Mouse (Mus musculus): ENCODE data around the gene Lef1.

The Lef1 gene

DNA sequence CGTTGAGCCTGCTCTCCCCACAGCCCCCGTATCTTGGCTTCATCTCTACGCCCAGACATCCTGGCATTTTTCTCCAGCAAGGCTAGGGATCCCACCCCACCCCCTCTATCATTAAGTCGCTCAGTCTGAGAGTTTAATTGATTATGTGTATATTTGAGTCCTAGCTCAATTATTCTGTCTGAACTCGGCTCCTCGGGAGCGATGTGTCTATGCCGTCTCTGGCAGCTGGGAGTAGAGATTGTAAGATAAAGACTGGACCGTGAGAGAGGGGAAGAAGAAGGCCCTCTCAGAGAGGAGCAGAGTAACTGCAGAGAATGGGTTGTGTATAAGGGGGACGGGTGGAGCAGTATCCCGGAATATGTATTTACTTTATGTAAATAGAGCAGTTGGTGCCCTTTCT lies 80.0 kb downstream of the Lef1 start:
- no peak for DNase-seq (ENCODE audit: low read depth, low spot score)

DNA sequence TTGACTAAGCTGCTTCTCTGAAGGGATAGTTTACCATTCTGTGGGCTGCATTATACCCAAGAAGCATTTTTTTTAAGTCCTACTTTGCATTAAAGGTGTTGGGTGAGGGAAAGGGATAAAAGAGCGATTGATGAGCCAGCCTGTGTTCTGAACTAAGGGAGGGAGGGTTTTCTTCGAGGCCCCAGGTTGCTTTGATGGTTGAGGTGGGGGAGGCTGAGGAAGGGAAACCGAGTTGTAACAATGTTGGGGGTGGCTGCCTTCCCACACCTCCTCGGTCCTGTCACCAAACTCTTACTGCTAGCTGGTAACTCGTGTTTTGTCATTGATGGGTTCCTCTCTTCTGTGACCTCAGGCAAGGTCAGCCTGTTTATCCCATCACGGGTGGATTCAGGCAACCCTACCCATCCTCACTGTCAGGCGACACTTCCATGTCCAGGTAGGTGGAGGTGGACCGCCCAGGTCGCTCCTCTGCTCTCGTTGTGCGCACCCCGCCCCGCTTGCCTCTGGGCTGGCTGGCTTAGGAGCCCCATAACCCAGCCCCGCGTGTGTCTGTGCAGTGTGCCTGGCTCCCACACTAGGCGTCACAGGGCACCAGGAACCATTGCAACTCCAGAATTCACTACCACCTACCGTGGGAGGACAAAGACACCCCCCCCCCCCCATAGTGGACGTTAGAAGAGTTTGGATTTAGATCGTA lies 80.5 kb downstream of the Lef1 start:
- no peak for DNase-seq (ENCODE audit: low read depth, low spot score)

DNA sequence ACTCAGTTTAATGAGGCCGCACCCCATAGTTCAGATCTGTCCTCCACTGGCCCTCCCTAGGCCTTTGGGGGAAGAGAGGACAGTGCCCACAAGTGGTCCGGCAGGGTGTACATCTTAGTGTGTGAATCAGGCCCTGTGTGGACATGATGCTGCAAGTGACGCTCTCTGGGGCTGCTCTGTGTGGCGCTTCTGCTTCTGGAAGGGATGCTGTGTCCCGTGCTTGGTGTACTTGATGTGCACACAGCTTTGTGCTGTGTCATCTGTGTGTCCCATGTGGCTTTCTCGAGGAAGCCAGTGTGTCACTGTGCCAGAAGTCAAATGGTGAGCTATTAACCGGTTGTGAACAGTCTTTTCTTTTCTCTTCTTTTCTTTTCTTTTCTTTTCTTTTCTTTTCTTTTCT lies 81.2 kb downstream of the Lef1 start:
- DNase-seq (ENCODE audit: low read depth, low spot score), result no peak

DNA sequence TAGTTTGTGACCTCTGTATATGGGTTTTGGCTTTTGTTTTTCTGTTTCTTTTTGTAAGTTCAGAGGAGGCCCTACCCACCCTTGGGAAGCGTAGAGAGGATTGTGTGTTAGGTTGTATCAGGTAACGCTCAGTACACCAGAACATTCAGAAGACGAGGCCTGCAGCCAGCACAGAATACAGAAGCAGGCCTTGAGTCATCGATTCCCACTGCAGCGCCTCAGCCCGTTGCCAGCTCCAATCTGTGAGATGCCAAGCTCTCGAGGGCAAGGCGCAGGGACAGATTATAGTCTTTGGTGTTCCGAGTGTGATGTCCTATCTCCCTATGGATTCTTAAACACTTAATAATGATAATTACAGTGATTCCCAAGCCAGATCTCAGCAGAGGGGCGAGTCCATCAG lies 85.8 kb downstream of the Lef1 start:
- DNase-seq (ENCODE audit: low read depth, low spot score), result no peak

DNA sequence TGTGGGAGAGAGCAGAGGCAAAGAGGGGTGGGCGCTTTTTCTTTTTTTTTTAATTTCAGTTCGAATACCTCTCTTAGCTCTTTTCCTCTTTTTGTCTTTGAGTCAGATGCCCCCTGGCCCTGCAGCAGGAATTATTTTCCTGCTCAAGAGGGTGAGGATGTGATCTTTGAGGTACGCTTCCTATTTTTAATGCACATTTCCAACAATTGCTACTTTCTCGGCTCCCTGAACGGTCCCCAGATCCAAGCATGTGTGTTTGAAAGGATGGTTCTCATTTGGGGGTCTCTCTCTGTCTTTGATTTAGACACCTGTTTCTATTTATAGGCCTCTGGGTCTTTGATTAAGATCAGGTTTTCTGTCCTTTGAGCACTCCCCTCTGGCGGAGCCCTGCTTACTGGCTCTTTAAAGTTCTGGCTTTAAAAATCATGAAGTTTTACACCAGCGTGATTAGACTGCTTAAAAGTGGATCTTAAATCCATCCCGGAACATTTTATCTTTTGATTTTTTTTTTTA lies 86.3 kb downstream of the Lef1 start:
- no peak for DNase-seq (ENCODE audit: low read depth, low spot score)

DNA sequence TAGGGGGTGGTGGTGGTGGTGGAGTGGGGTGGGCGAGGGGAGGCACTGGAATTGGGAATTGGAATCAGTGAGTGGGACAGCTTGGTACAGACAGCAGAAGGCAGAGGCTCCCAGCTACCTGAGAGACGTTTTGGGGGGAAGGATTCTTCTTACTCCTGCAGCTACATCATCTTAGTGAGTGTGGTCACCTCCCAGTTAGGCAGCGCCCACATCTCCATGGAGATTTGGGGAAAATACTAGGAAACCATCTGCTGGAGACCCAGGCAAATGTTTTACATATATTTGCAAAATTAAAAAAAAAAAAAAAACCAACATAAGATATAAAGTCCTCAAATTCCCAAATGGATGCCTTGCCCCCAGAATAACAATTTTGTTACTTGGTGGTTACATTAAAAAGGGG lies 88.7 kb downstream of the Lef1 start:
- DNase-seq (ENCODE audit: low read depth, low spot score), result no peak

DNA sequence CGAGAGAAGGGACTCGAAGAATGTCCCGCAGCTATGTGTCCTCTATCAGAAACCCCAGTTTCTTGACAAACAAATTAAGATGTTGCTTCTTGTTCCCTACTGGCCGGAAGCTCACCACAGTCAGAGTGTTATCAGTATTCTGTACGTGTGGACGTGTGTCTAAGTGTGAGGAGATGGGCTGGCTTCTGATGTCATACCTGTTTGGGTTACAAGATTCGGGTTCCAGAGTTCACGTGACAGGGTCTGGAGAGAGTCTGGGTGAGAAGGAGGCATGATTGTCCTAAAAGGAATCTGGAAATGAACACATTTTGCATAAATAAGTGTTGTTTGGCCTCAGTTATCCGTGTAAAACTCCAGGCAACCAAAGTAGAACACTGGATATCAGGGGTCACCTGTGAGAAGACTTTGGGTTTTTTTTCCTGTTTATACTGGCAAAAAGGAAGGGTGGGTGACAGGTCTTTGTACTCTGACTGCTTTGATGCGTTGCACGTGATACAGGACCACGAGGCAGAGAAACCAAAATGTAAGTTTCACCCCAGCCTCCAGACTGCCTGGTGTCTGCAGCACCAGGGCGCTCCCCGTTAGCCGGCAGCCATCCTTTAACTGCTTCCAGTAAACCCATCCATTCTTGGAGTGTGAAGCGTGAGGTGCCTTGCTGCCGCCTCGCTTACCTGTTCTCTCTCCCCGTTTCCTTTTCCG lies 89.5 kb downstream of the Lef1 start:
- no peak for DNase-seq (ENCODE audit: low read depth, low spot score)

DNA sequence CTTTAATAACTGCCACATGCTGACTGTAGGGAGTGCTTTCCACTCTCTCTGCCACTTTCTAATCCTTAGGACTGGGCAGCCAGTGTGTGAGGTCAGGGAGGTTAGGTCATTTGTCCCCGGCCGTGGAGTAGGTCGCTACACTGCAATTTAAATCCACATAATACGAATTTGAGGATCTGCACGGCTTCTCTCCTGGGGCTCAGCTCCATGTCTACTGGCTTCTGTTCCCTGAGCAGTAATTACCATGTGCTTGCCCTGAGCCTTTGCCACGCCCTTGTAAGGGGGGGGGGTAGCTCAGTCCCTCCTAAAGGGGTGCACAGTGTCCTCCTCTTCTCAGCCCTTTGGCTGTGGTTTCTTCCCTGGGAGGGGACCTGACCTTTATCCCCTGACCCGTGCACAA lies 92.0 kb downstream of the Lef1 start:
- no peak for DNase-seq (ENCODE audit: low read depth, low spot score)

DNA sequence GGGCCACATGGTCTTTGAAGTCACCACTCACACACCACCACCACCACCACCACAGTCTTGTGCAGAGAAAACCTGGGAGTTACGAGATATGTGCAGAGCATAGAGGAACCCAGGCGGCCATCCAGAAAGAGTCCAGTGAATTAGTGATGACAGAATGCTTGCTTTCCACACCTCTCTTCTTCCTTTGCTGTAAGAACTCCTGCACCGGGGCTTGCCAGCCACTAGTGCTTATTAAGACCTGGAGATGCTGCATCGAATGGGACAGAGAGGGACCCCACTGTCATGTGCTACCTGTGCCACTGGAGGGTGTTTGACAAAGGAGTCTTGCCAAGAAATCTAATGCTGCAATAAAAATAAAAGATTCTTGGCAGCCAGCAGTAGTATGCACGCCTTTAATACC lies 97.6 kb downstream of the Lef1 start:
- DNase-seq (ENCODE audit: low read depth, low spot score), result no peak

DNA sequence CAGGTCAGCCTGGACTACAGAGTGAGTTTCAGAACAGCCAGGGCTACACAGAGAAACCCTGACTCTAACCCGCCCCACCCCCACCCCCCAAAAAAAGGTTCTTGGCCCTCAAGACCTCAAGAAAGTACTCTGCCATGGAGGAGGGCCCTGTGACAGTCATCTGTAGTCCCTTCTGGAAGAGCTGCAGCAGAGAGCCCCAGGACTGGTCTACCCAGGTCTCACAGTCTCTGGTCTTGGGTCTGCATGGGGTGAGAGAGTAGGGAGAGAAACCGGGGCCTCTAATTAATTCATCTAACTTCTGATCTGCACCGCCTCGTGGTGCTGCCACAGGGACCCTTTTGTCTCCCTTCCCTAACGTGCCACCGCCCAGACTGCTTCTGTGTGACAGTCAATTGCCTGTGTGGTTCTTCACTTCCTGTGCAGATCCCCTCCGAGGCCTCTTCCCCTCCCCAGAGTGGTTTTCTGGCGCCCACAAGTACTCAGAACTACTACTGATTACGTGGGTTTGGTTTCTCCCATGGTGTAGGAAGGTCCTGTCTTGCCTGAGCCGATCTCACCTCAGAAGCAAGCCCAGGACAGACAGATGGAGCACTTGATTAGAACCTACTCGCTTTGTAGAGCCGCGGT lies 98.1 kb downstream of the Lef1 start:
- no peak for DNase-seq (ENCODE audit: low read depth, low spot score)

DNA sequence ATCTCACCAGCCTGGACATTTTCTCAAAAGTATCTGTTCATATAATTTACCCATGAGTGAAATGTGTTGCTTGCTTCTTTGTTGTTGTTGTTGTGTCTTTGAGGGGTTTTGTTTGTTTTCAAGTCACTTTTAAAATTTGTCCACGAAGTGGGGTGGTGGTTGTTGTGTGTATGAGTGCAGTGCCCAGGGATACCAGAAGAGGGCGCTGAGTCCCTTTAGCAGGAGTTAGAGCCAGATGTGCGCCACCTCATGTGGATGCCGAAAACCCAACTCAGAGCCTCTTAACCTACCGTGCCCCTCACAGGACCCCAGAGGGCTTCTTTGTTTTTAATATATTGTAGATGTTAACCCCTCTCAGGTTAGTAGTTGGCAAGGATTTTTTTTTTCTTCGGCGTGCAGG lies 101.9 kb downstream of the Lef1 start:
- DNase-seq (ENCODE audit: low read depth, low spot score), result no peak

DNA sequence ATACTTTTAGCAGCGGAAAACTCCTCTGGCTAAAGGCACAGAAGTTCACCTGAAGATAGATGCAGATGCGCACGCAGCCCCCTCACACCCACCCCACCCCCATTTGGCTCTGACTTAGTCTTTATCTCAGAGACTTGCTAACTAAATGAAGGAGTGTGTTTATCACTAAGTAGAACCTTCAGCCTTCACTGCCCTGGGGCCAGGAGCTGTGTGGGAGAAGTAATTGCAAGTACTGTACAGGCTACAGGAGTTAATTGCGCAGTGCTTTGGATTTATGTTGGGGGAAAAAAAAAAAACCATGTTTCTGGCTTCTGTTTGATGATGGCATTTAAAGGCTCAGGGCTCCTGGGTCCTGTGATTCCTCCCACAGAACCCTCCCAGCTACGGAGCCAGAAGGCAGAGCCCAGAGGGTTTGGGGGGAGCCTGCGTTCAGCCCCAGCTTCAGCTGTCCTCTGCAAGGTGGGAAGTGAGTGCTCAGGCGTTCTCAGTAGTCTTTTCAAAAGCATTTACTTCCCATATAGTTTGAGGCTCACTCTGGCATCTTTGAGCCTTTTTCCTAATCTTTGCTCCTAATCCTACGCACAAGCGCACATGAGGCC lies 103.9 kb downstream of the Lef1 start:
- DNase-seq (ENCODE audit: low read depth, low spot score), result no peak

DNA sequence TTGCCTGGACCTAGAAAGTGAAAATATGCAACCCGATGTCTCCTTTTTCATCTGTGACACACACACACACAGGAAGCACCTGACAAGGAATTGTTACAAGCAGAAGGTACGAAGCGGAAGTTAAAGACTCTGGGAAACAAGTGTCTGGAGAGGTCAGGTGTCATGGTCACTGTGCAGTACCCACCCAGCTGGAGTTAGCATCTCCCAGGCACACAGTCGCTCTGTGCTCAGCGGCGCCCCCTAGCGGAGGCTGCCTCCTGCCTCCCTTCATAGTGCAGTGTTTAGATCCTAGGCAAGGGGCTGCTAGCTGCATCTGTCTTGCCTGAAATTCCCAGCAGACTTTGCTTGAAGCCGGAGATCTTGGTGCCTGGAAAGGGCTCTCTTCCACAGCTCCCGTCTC lies 104.6 kb downstream of the Lef1 start:
- DNase-seq (ENCODE audit: low read depth, low spot score), result no peak

DNA sequence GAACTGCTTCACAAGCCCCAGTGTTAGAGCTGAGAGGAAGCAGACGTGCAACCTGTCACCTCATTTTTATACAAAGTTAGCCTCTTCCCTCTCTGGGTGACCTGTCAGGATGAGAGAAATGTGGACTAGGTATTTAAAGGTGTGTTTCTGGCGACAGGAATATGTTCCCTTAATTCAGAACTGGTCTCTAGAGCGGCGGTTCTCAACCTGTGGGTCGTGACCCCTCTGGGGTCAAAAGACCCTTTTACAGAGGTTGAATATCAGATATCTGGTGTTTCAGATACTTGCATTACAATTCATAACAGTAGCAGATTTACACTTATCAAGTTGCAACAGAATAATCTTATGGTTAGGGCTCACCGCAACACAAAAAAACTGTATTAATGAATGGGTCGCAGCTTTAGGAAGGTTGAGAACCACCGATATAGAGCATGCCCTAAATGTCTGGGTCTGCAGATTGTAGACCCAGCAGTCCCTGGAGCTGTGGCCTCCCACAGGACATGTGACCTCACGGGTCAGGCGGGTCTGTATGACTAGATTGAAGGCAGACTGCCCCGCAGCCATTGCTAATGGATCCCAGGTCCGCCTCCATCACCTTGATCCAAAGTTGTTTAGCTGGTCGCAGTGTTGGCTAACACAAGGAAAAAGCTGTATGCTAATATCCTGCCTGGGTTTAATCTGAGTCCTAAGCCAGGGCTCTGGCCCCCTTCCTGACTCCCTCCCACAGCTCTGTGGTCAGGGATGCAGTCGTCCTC lies 108.5 kb downstream of the Lef1 start:
- DNase-seq (ENCODE audit: low read depth, low spot score), result no peak

DNA sequence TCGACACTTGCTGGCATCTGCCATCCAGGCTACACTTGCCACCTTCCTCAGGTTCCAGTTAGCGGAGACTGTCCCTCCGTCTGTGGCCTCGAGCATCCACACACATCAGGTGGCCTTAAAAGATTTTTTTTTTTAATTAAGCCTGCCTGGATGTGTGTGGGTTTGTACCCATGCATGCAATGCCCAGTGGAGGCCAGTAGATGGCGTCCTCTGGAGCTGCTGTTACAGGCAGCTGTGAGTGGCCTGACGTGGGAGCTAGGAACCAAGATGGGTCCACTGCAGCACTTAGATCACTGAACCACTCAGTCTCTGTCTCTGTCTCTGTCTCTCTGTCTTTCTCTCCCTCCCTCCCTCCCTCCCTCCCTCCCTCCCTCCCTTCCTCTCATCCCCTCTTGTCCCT lies 117.8 kb downstream of the Lef1 start:
- DNase-seq (ENCODE audit: low read depth, low spot score), result no peak

DNA sequence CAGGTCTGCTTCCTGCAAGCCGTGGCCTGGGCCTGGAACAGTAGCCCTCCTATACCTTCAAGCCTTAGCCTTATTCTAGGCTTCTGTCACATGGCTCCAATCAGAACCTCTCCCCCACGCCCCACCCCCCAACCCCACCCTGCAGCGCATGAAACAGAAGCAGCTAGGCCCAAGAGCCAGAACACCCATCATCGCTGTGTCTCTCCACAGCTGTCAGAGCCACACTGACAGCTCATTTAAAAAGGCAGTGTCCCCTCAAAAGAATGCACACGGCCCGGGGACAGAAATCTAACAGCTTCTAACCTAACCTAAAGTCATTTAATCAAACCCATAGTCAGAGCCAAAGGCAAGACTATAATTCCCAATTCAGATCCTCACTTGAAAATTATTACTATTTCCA lies 126.8 kb downstream of the Lef1 start:
- no peak for DNase-seq (ENCODE audit: low read depth, low spot score)

DNA sequence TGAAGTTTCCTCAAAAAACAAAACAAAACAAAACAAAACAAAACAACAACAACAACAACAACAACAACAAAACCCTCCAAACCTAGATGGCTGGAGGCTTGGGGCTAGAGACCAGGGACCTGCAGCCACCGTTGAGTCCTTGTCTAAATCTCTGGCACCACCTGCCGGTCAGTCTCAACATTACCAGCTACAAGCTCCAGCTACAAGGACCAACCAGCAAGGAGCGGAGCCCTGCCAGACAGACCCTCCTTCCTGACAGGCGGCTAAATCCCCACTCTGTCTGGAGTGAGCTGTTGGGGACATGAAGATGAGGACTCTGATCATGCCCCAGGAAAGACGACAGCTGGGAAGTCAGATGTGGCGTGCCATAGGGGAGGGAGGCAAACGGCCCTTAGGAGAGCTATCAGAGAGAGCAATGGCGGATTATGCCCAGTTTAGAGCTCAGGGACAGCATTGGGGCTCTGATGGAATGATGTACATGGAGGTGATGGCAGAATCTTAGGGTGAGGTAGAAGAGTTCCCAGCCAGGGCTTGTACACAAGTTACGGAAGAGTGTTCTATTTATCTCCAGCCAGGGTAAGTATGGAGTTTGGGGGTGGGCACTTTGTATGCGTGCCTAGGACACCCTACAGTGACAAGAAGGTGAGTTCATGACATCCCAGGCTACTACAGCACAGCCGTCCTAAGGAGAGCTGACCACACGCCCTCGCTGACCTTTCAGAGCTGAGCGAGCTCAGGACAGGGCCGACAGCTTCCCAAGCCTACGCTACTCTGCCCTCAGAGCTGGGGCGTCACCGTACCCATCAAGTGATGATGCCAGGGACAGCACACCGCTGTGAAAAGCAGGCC lies 127.7 kb downstream of the Lef1 start:
- peak; percentile 80 for DNase-seq (ENCODE audit: low read depth, low spot score)

DNA sequence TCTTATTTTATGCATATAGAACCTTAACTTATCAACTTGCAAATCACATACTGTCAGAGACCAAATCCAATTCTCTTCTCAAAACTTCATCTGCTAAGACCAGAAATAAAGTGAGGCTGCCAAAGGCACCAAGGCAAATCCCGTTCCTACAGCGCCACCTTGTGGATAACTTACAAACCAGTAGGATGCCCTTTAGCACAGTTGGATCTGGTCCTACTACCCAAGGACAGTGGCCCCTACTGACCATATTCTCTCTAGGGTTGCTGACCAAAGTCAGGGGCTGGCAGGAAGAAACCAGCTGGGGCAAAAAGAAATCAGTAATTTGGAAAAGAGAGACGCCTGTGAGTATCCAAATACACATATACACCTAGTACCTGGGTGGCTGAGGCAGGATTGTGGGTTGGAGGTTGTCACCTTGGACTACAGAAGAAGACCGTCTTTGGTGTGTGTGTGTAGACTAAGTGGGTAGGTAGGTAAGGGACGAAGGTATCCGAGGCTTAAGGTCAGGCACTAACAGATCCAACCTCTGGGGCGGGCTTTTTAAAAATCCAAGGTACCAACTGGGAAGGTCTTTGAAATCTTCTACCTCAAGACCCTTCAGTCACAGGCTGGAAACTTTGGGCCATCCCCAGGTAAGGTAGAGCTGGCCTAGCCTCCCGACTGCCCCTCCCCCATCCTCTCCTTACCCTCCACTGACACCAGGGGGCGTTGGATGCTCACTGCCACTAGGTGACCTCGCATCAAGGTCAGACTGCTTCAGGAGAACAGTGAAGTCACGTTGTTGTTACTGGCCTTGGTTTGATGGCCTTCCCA lies 135.7 kb downstream of the Lef1 start:
- peak; percentile 65 for DNase-seq (ENCODE audit: low read depth, low spot score)

DNA sequence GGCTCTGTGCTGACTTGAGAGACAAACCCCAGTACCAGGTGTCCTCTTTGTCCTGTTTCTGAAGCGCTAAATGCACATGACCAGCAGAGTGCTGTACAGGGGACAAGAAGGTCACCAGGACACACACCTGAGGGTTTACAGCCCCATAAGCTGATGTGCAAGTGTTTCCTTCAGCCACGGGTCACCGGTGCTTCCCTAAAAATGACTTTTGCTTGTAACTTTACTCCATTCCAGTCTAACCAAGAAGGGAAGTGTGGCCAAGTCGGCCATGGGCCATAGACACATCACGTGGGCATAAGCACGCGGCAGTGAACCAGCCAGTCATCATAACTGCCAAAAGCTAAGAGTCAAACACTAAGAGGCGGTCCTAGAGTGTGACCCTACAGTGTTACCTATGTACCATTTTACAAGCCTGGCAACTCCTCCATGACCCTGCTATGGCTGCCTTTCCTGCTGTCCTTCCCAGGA lies 136.3 kb downstream of the Lef1 start:
- no peak for DNase-seq (ENCODE audit: low read depth, low spot score)

DNA sequence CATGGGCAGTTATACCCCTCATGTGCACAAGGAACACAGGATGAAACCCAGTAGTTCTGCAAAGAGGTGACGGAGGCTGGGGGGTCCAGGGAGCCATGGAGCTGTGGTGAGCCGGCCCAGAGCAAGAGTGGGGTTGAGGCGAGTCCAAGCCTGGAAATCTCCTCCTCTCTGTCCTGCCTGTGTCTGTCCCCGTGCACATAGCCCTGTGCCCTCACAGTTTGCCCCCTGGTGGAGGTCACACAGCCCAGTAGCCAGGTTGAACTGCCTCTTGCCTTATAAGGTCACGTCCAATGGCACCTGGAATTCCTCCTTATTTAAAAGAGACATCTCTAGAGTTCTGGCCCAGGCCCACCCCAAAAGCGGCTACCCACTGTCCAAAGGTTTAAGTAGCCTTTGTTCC lies 137.2 kb downstream of the Lef1 start:
- no peak for DNase-seq (ENCODE audit: low read depth, low spot score)

Data from embryo, embryonic 11.5 days (tissue).